Mouse (Mus musculus): Measurements from ENCODE around the gene Pi16. TPM values are rescaled to one million over a fixed set of nuclear protein-coding genes. Genes with fewer than 3 reads are reported as not detected.

The Pi16 gene
- polyA plus RNA-seq, 1 experiment from 2014 or later = 2.2 TPM

DNA sequence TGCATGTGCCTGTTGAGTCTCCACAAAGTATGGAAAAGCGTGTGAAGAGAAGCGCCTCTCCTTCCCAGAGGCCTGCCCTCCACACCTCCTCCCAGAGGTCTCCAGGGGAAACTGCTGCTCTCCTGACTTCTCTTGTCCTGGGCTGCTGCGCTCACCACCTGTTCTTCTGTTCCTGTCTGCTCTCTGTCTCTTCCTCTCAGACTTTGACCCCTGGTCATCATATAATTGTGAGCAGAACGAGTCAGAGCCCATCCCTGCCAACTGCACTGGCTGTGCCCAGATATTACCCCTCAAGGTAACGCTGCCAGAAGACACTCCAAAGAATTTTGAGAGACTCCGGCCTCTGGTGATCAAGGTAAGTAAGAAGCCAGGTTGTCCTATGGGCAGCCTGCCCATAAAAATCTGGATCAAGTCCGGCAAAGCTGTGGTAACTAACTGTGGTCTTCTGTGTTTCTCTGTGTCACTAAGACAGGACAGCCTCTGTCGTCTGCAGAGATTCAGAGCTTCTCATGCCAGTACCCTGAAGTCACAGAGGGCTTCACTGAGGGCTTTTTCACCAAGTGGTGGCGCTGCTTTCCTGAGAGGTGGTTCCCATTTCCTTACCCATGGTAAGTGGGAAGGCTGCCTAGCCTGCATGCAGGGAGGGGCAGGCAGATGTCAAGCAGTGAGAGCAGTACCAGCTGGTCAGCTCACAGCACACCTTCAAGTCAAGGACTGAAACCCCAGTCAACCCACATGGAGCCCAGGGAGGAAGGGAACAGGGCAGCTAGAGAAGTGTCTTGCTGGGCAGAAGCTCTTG is 23.5 kb upstream of the Pi16 start:
- H3K4me2 ChIP-seq (ENCODE audit: low read depth, low read length) = no peak overlapping the region
- H3K36me3 ChIP-seq (replicated peaks; ENCODE audit: insufficient read depth, low read length) = peaks cover 64% of the 10 kb centered on the region
- ATAC-seq (no peak), DNase-seq (no peak)
- H3K9ac ChIP-seq (replicated peaks) = no peak overlapping the region
- TF ChIP-seq EP300 (IDR thresholded peaks at IDR 0.05; ENCODE audit: low read depth) (no peak), CTCF (IDR thresholded peaks at IDR 0.05; ENCODE audit: low read depth) (peak; percentile 30; the same call in 1 of the 2 replicates)
- peaks cover 15% of the 10 kb centered on the region for H3K4me1 ChIP-seq (ENCODE audit: insufficient read depth)
- H3K27ac ChIP-seq (ENCODE audit: low read depth) = no peak overlapping the region
- H3K27me3 ChIP-seq (ENCODE audit: insufficient read depth, low read length) = no peaks in the 10 kb centered on the region
- no peak overlapping the region for H3K4me3 ChIP-seq (ENCODE audit: low read depth, low read length)
- H3K9me3 ChIP-seq (ENCODE audit: low read length) = no peaks in the 10 kb centered on the region
- 81% methylated on average over 9 of the region's 9 CpGs for WGBS (ENCODE audit: insufficient replicate concordance)

- H3K4me3 ChIP-seq (ENCODE audit: low read depth, low read length) = no peak overlapping the region
- H3K9me3 ChIP-seq (ENCODE audit: low read length) = no peaks in the 10 kb centered on the region
- TF ChIP-seq CTCF (IDR thresholded peaks at IDR 0.05; ENCODE audit: low read depth) (no peak), EP300 (IDR thresholded peaks at IDR 0.05; ENCODE audit: low read depth) (no peak)
- H3K36me3 ChIP-seq (replicated peaks; ENCODE audit: insufficient read depth, low read length) = peaks cover 70% of the 10 kb centered on the region
- DNase-seq (no peak), ATAC-seq (peak; percentile 43; the same call in 1 of the 2 replicates)
- no peaks in the 10 kb centered on the region for H3K27me3 ChIP-seq (ENCODE audit: insufficient read depth, low read length)
- peaks cover 15% of the 10 kb centered on the region for H3K4me1 ChIP-seq (ENCODE audit: insufficient read depth)
- no peak overlapping the region for H3K9ac ChIP-seq (replicated peaks)
- no peak overlapping the region for H3K4me2 ChIP-seq (ENCODE audit: low read depth, low read length)
- H3K27ac ChIP-seq (ENCODE audit: low read depth) = peak overlapping the region; percentile 18; the same call in 1 of the 2 replicates
- 64% methylated on average over 5 of the region's 5 CpGs for WGBS (ENCODE audit: insufficient replicate concordance)
Observed at GRCm38 (mm10) chr17:29295835-29296234, 21.6 kb upstream of the Pi16 start.

DNA sequence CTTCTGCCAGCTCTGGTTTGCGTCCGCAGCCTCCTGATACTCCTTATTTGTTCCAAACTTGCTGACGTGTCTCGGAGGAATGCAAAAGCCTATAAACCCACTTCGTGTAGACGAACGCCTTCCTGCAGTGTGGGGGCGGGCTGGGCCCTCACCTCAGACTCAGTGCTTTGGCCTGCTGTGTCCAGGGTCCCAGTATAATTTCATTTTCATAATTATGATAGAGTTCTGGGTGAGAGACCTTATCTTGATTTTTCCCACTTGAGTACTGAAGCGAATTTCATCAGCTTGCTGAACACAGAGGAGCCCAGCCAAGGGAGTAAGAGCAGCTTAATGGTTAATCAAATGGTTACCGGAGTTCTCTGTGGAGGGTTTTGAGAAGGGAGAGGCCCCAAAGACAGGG is 20.2 kb upstream of the Pi16 start:
- H3K27me3 ChIP-seq (ENCODE audit: insufficient read depth, low read length) = no peaks in the 10 kb centered on the region
- no peak for DNase-seq
- peaks cover 17% of the 10 kb centered on the region for H3K4me1 ChIP-seq (ENCODE audit: insufficient read depth)
- H3K9ac ChIP-seq (replicated peaks) = no peak overlapping the region
- no peak overlapping the region for H3K4me3 ChIP-seq (ENCODE audit: low read depth, low read length)
- TF ChIP-seq EP300 (IDR thresholded peaks at IDR 0.05; ENCODE audit: low read depth) (no peak), CTCF (IDR thresholded peaks at IDR 0.05; ENCODE audit: low read depth) (no peak)
- peaks cover 73% of the 10 kb centered on the region for H3K36me3 ChIP-seq (replicated peaks; ENCODE audit: insufficient read depth, low read length)
- 76% methylated on average over 10 of the region's 10 CpGs for WGBS (ENCODE audit: insufficient replicate concordance)
- ATAC-seq = no peak
- no peaks in the 10 kb centered on the region for H3K9me3 ChIP-seq (ENCODE audit: low read length)
- no peak overlapping the region for H3K27ac ChIP-seq (ENCODE audit: low read depth)
- no peak overlapping the region for H3K4me2 ChIP-seq (ENCODE audit: low read depth, low read length)

- TF ChIP-seq EP300 (IDR thresholded peaks at IDR 0.05; ENCODE audit: low read depth) = no peak
- 0 out of 2 replicates have a peak, but pooled peaks have one; percentile 11 for TF ChIP-seq CTCF (IDR thresholded peaks at IDR 0.05; ENCODE audit: low read depth)
- H3K4me3 ChIP-seq (ENCODE audit: low read depth, low read length) = no peak overlapping the region
- 73% methylated on average over 6 of the region's 6 CpGs for WGBS (ENCODE audit: insufficient replicate concordance)
- no peaks in the 10 kb centered on the region for H3K27me3 ChIP-seq (ENCODE audit: insufficient read depth, low read length)
- H3K27ac ChIP-seq (ENCODE audit: low read depth) = no peak overlapping the region
- DNase-seq = no peak
- H3K4me1 ChIP-seq (ENCODE audit: insufficient read depth) = peaks cover 20% of the 10 kb centered on the region
- no peak overlapping the region for H3K9ac ChIP-seq (replicated peaks)
- H3K9me3 ChIP-seq (ENCODE audit: low read length) = no peaks in the 10 kb centered on the region
- H3K4me2 ChIP-seq (ENCODE audit: low read depth, low read length) = no peak overlapping the region
- no peak for ATAC-seq
- H3K36me3 ChIP-seq (replicated peaks; ENCODE audit: insufficient read depth, low read length) = peaks cover 73% of the 10 kb centered on the region
Observed at GRCm38 (mm10) chr17:29297813-29298212, 19.7 kb upstream of the Pi16 start.

GRCm38 (mm10) chr17:29299282-29299681 is 18.2 kb upstream of the Pi16 start:
- Histone ChIP-seq H3K27ac (ENCODE audit: low read depth) (no peak overlapping the region), H3K4me3 (ENCODE audit: low read depth, low read length) (no peak overlapping the region), H3K27me3 (ENCODE audit: insufficient read depth, low read length) (no peaks in the 10 kb centered on the region), H3K9me3 (ENCODE audit: low read length) (no peaks in the 10 kb centered on the region), H3K4me1 (ENCODE audit: insufficient read depth) (peaks cover 25% of the 10 kb centered on the region), H3K9ac (replicated peaks) (no peak overlapping the region), H3K36me3 (replicated peaks; ENCODE audit: insufficient read depth, low read length) (peaks cover 63% of the 10 kb centered on the region), H3K4me2 (ENCODE audit: low read depth, low read length) (no peak overlapping the region)
- no peak for TF ChIP-seq CTCF (IDR thresholded peaks at IDR 0.05; ENCODE audit: low read depth)
- TF ChIP-seq EP300 (IDR thresholded peaks at IDR 0.05; ENCODE audit: low read depth) = no peak
- 91% methylated on average over 4 of the region's 4 CpGs for WGBS (ENCODE audit: insufficient replicate concordance)
- ATAC-seq (no peak), DNase-seq (no peak)

DNA sequence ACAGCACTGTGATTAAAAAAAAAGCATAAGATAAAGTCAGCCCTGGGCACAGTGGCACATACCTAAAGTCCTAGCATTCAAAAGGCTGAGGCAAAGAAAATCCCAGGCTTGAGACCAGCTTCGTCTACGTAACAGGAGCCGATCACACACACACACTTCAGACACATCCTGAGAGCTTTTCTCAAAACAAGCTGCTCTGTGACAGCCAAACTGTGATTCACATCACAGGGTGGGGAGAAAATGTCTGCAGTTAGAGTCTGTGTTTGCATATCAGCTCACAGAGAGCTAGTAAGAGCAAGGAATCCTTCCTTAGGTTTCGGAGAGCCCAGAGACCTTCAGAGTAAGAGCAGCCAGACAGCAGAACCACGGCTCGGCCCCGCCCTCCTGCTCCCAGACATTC is 16.6 kb upstream of the Pi16 start:
- Histone ChIP-seq H3K36me3 (replicated peaks; ENCODE audit: insufficient read depth, low read length) (peaks cover 54% of the 10 kb centered on the region), H3K4me2 (ENCODE audit: low read depth, low read length) (no peak overlapping the region), H3K9me3 (ENCODE audit: low read length) (no peaks in the 10 kb centered on the region), H3K27me3 (ENCODE audit: insufficient read depth, low read length) (no peaks in the 10 kb centered on the region), H3K4me1 (ENCODE audit: insufficient read depth) (peaks cover 33% of the 10 kb centered on the region), H3K9ac (replicated peaks) (no peak overlapping the region), H3K27ac (ENCODE audit: low read depth) (no peak overlapping the region), H3K4me3 (ENCODE audit: low read depth, low read length) (no peak overlapping the region)
- ATAC-seq (no peak), DNase-seq (no peak)
- 88% methylated on average over 7 of the region's 7 CpGs for WGBS (ENCODE audit: insufficient replicate concordance)
- TF ChIP-seq CTCF (IDR thresholded peaks at IDR 0.05; ENCODE audit: low read depth) = no peak
- no peak for TF ChIP-seq EP300 (IDR thresholded peaks at IDR 0.05; ENCODE audit: low read depth)
